Mouse (Mus musculus): Measurements from ENCODE around the gene Coro2b. TPM values are rescaled to one million over a fixed set of nuclear protein-coding genes. Genes with fewer than 3 reads are reported as not detected.

Coro2b gene
- polyA plus RNA-seq, 1 experiment from 2014 or later: 15.3 TPM

DNA sequence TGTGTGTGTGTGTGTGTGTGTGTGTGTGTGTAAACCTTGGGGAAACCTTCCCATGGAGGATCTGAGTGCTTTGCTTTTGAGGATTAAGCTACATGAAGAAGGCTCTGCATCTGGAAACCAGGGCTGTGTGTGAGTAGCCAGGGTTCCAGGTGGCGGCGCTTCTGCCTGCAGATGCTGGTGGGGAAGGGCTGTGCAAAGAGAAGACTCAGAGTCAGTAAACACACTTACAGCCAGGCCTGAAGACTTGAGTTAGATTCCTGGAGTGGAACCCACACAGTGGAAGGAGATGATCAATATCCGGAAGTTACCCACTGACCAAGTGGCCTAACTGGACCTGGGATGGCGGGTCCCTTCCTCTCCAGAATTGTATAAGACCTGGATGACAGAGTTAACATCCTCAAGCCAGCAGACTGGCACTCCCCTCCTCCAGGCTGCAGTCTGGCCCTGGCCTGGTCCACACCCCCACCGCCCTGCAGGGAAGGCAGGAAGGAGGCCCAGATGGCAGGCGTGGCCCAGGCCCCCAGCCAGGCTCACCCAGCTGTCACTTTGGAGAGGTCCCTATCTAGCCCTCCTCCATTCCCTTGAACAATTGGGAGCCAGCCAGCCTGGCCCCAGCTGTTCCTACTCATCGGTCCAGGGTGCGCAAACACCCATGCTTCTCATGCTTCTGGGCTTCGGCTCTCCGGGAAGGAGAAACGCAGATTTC, 59.9 kb downstream of the Coro2b start:
- peak overlapping the region; percentile 54 for H3K27ac ChIP-seq (ENCODE audit: low read depth, low read length)
- H3K9ac ChIP-seq (ENCODE audit: low read length): no peak overlapping the region
- ATAC-seq (ENCODE audit: low FRiP score): peak; percentile 73
- no peaks in the 10 kb centered on the region for H3K9me3 ChIP-seq (ENCODE audit: control insufficient read depth, low read length)
- H3K27me3 ChIP-seq (ENCODE audit: control insufficient read depth, insufficient read depth, low read length): no peaks in the 10 kb centered on the region
- 60% methylated on average over 11 of the region's 11 CpGs for WGBS
- DNase-seq (ENCODE audit: low spot score, missing footprints): peak; percentile 87
- no peak overlapping the region for H3K4me3 ChIP-seq (ENCODE audit: low read depth, low read length)
- no peak overlapping the region for H3K4me2 ChIP-seq
- no peaks in the 10 kb centered on the region for H3K36me3 ChIP-seq (ENCODE audit: control insufficient read depth, insufficient read depth, low read length)
- H3K4me1 ChIP-seq (ENCODE audit: control insufficient read depth, insufficient read depth, low read length): peaks cover 9% of the 10 kb centered on the region

DNA sequence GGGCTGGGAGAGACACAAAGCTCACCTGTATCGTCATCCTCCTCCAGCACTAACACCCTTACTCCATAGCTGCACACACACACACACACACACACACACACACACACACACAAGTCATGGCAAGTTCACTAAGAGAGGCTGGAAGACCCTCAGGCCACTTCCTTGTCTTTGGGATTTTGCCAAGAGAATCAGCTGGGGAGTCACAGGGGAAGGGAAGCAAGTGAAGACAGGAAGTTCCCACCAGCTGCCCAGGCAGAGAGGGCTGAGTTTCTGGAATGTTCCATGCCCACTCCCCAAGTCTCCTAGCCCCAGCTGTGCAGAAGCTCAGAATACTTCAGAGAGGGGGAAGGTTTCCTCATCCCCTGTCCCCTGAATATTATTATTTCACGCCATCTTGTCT, 62.6 kb downstream of the Coro2b start:
- Histone ChIP-seq H3K4me1 (ENCODE audit: control insufficient read depth, insufficient read depth, low read length) (peaks cover 8% of the 10 kb centered on the region), H3K9ac (ENCODE audit: low read length) (no peak overlapping the region), H3K36me3 (ENCODE audit: control insufficient read depth, insufficient read depth, low read length) (no peaks in the 10 kb centered on the region), H3K4me3 (ENCODE audit: low read depth, low read length) (no peak overlapping the region), H3K4me2 (no peak overlapping the region), H3K27ac (ENCODE audit: low read depth, low read length) (no peak overlapping the region), H3K9me3 (ENCODE audit: control insufficient read depth, low read length) (no peaks in the 10 kb centered on the region), H3K27me3 (ENCODE audit: control insufficient read depth, insufficient read depth, low read length) (no peaks in the 10 kb centered on the region)
- WGBS: 87% methylated on average over 2 of the region's 2 CpGs
- no peak for DNase-seq (ENCODE audit: low spot score, missing footprints)
- ATAC-seq (ENCODE audit: low FRiP score): no peak

DNA sequence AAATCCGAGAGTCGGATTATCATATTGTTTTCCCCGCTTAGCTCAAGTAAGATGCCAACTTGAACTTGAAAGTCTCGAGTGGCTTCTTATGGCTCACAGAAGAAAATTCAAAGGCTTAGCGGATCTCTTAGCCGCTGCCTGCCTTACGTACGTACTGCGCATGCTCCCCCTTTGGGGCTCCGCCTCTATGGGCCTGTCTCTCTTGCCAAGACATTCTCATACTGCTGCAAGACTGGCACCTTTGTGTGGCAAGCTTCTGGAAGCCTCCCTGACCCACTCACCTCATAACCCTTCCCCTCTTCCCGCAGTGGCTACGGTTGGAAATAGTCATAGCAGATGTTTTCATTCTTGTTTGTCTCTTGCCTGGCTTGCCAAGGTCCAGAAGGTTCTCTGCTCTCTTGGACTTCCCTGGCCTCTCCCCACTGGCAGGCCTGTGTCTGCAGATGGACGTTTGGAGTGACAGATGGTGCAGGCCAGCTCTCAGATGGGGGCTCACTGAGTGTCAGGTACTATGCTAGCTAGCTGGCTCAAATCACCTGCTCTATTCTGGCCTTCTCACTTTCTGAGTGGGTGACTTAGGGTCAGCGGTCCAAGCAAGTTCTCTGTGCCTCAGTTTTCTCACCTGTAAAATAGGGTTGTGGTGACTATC, 65.2 kb downstream of the Coro2b start:
- no peak overlapping the region for H3K4me2 ChIP-seq
- DNase-seq (ENCODE audit: low spot score, missing footprints): no peak
- H3K27ac ChIP-seq (ENCODE audit: low read depth, low read length): no peak overlapping the region
- no peaks in the 10 kb centered on the region for H3K36me3 ChIP-seq (ENCODE audit: control insufficient read depth, insufficient read depth, low read length)
- ATAC-seq (ENCODE audit: low FRiP score): no peak
- H3K4me1 ChIP-seq (ENCODE audit: control insufficient read depth, insufficient read depth, low read length): peaks cover 7% of the 10 kb centered on the region
- no peaks in the 10 kb centered on the region for H3K9me3 ChIP-seq (ENCODE audit: control insufficient read depth, low read length)
- H3K4me3 ChIP-seq (ENCODE audit: low read depth, low read length): no peak overlapping the region
- H3K27me3 ChIP-seq (ENCODE audit: control insufficient read depth, insufficient read depth, low read length): no peaks in the 10 kb centered on the region
- H3K9ac ChIP-seq (ENCODE audit: low read length): no peak overlapping the region
- 88% methylated on average over 14 of the region's 14 CpGs for WGBS

DNA sequence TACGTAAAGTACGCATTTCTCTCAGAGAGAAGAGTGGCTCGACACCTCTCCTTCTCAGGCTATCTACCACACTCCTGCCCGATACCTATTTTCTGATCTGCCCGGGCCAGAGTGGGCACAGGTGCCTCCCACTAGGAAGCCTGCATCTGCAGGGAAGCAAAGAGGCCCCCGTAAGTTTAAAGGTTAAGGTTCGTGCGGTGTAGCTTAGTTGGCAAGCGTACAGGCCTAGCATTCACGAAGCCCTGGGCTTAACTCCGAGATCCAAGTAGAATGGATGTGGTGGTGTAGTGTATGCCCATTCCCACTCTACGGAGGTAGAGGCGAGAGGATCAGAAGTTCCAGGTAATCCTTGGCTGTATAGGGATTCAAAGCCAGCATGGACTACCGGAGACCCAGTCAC, 65.8 kb downstream of the Coro2b start:
- Histone ChIP-seq H3K4me1 (ENCODE audit: control insufficient read depth, insufficient read depth, low read length) (peaks cover 7% of the 10 kb centered on the region), H3K27me3 (ENCODE audit: control insufficient read depth, insufficient read depth, low read length) (no peaks in the 10 kb centered on the region), H3K36me3 (ENCODE audit: control insufficient read depth, insufficient read depth, low read length) (no peaks in the 10 kb centered on the region), H3K4me3 (ENCODE audit: low read depth, low read length) (no peak overlapping the region), H3K4me2 (no peak overlapping the region), H3K9me3 (ENCODE audit: control insufficient read depth, low read length) (no peaks in the 10 kb centered on the region), H3K9ac (ENCODE audit: low read length) (no peak overlapping the region), H3K27ac (ENCODE audit: low read depth, low read length) (no peak overlapping the region)
- 89% methylated on average over 14 of the region's 14 CpGs for WGBS
- peak; percentile 82 for DNase-seq (ENCODE audit: low spot score, missing footprints)
- ATAC-seq (ENCODE audit: low FRiP score): no peak

DNA sequence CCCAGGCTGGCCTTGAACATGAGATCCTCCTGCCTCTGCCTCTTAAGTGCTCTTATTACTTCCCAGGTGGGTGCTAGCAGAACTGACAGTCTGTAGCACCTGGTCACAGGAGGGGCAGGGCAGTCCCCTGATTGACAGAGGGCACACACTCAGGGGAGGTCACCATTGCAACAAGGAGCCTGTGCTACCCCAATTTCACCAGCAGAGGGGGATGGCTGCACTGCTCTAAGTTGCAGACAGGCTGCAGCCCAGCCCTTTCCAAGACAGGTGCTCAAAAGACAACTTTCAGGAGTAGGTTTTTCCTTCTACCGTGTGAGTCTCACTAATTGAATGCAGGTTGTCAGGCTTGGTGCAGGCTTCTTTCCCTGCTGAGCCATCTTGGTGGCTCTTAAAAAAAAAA, 66.4 kb downstream of the Coro2b start:
- no peaks in the 10 kb centered on the region for H3K27me3 ChIP-seq (ENCODE audit: control insufficient read depth, insufficient read depth, low read length)
- peaks cover 7% of the 10 kb centered on the region for H3K4me1 ChIP-seq (ENCODE audit: control insufficient read depth, insufficient read depth, low read length)
- DNase-seq (ENCODE audit: low spot score, missing footprints): peak; percentile 97
- no peak overlapping the region for H3K9ac ChIP-seq (ENCODE audit: low read length)
- no peaks in the 10 kb centered on the region for H3K36me3 ChIP-seq (ENCODE audit: control insufficient read depth, insufficient read depth, low read length)
- WGBS: 24% methylated on average over 1 of the region's 1 CpGs
- no peak overlapping the region for H3K4me3 ChIP-seq (ENCODE audit: low read depth, low read length)
- peak; percentile 65; the same call in 1 of the 2 replicates for ATAC-seq (ENCODE audit: low FRiP score)
- H3K9me3 ChIP-seq (ENCODE audit: control insufficient read depth, low read length): no peaks in the 10 kb centered on the region
- H3K4me2 ChIP-seq: no peak overlapping the region
- no peak overlapping the region for H3K27ac ChIP-seq (ENCODE audit: low read depth, low read length)

DNA sequence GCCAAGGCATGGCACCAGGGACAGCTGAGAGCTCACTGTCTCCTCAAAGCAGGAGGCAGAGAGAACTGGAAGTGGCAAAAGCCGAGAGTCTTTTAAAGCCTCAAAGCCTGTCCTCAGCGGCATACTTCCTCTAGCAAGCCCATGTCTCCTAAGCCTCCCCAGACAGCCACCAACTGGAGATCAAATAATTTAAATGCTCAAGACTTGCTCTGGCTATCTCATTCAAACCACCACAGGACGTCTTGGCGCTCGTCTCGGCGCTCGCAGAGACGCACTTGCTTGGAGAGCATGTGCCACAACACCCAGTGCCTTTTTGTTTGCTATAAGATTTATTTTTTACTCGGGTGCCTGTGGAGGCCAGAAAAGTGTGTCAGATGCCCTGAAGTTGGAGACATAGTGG, 67.1 kb downstream of the Coro2b start:
- Histone ChIP-seq H3K4me3 (ENCODE audit: low read depth, low read length) (no peak overlapping the region), H3K4me1 (ENCODE audit: control insufficient read depth, insufficient read depth, low read length) (peaks cover 7% of the 10 kb centered on the region), H3K9ac (ENCODE audit: low read length) (no peak overlapping the region), H3K36me3 (ENCODE audit: control insufficient read depth, insufficient read depth, low read length) (no peaks in the 10 kb centered on the region), H3K4me2 (no peak overlapping the region), H3K27me3 (ENCODE audit: control insufficient read depth, insufficient read depth, low read length) (no peaks in the 10 kb centered on the region), H3K27ac (ENCODE audit: low read depth, low read length) (peak overlapping the region; percentile 25; the same call in 1 of the 2 replicates), H3K9me3 (ENCODE audit: control insufficient read depth, low read length) (no peaks in the 10 kb centered on the region)
- ATAC-seq (ENCODE audit: low FRiP score) (no peak), DNase-seq (ENCODE audit: low spot score, missing footprints) (no peak)
- 79% methylated on average over 10 of the region's 10 CpGs for WGBS

DNA sequence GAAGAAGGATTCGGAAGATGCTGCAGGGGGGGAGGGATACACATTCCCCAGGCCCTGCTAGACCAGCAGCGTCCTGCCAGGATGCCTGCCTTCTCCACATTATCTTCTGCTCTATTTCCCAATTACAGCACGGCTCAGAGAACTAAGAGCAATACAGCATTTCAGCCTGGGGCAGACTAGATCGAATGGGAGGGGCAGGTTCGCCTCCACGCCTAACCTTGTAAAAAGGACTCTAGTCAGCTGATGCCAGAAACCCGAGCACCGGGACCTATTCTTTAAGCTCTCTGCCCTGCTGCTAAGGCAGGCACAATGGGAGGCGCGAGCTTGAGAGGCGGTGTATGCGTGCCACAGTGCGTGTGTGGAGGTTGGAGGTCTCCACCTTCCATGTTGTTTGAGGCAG, 67.7 kb downstream of the Coro2b start:
- 36% methylated on average over 13 of the region's 13 CpGs for WGBS
- H3K9me3 ChIP-seq (ENCODE audit: control insufficient read depth, low read length): no peaks in the 10 kb centered on the region
- H3K36me3 ChIP-seq (ENCODE audit: control insufficient read depth, insufficient read depth, low read length): no peaks in the 10 kb centered on the region
- H3K27ac ChIP-seq (ENCODE audit: low read depth, low read length): peak overlapping the region; percentile 25; the same call in 1 of the 2 replicates
- no peak overlapping the region for H3K4me3 ChIP-seq (ENCODE audit: low read depth, low read length)
- H3K27me3 ChIP-seq (ENCODE audit: control insufficient read depth, insufficient read depth, low read length): no peaks in the 10 kb centered on the region
- DNase-seq (ENCODE audit: low spot score, missing footprints) (no peak), ATAC-seq (ENCODE audit: low FRiP score) (peak; percentile 42; the same call in 1 of the 2 replicates)
- H3K4me1 ChIP-seq (ENCODE audit: control insufficient read depth, insufficient read depth, low read length): peaks cover 7% of the 10 kb centered on the region
- H3K9ac ChIP-seq (ENCODE audit: low read length): no peak overlapping the region
- H3K4me2 ChIP-seq: no peak overlapping the region

DNA sequence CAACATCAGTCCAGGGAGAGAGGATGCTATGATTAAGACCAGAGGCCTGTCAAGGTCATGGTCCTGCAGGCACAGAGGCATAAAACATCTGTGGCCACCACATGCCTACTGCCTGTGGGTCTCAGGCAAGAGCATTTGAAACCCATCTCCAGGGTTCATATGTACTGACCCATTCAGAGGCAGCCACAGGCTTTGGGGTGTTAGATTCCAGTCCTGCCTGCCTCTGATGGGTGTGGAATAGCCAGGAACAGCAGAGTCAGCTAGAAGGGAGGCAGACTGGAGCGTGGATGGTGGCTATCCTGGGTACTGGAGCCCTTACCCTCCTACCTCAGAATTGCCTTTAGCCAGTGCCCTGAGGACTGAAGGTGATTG, 69.4 kb downstream of the Coro2b start:
- 86% methylated on average over 1 of the region's 1 CpGs for WGBS
- Histone ChIP-seq H3K27ac (ENCODE audit: low read depth, low read length) (no peak overlapping the region; the same call in 1 of the 2 replicates), H3K27me3 (ENCODE audit: control insufficient read depth, insufficient read depth, low read length) (no peaks in the 10 kb centered on the region), H3K9me3 (ENCODE audit: control insufficient read depth, low read length) (no peaks in the 10 kb centered on the region), H3K9ac (ENCODE audit: low read length) (0 out of 2 replicates have a peak overlapping the region, but pooled peaks have one; percentile 24), H3K36me3 (ENCODE audit: control insufficient read depth, insufficient read depth, low read length) (no peaks in the 10 kb centered on the region), H3K4me2 (no peak overlapping the region), H3K4me1 (ENCODE audit: control insufficient read depth, insufficient read depth, low read length) (peaks cover 7% of the 10 kb centered on the region), H3K4me3 (ENCODE audit: low read depth, low read length) (no peak overlapping the region)
- ATAC-seq (ENCODE audit: low FRiP score) (no peak), DNase-seq (ENCODE audit: low spot score, missing footprints) (no peak)

DNA sequence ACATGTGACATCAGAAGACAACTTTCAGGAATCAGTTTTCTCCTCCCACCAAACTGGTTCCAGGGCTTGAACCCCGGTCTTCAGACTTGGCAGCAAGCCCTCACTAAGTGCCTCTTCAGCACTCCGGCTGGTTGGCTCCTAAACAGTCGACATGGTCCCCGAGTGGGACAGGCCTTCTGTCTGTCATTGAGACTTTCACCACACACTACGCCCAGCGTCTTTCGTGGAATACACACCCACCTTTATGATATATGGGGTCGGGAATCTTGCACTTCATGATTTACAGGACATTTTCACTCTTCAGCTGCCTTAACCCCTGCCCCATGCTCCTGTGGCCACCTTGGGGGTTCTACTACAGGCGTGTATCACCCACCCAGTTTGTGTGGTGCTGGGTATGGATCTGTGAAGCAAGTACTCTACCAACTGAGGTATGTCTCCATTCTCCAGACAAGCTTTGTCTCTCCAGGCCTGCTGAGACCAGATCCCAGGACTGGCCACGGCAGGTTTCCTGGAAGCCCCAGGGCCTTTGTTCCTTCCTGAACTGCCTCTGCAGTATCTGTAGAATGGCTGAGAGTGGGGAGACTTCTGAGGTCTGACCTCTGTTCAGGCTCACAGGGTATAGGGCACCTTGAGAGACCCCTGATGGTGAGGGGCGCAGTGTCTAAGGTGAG, 70.0 kb downstream of the Coro2b start:
- Histone ChIP-seq H3K4me3 (ENCODE audit: low read depth, low read length) (no peak overlapping the region), H3K9me3 (ENCODE audit: control insufficient read depth, low read length) (no peaks in the 10 kb centered on the region), H3K27me3 (ENCODE audit: control insufficient read depth, insufficient read depth, low read length) (no peaks in the 10 kb centered on the region), H3K4me2 (no peak overlapping the region), H3K4me1 (ENCODE audit: control insufficient read depth, insufficient read depth, low read length) (peaks cover 7% of the 10 kb centered on the region), H3K36me3 (ENCODE audit: control insufficient read depth, insufficient read depth, low read length) (no peaks in the 10 kb centered on the region), H3K9ac (ENCODE audit: low read length) (0 out of 2 replicates have a peak overlapping the region, but pooled peaks have one; percentile 12), H3K27ac (ENCODE audit: low read depth, low read length) (no peak overlapping the region)
- ATAC-seq (ENCODE audit: low FRiP score) (no peak), DNase-seq (ENCODE audit: low spot score, missing footprints) (peak; percentile 76)
- WGBS: 89% methylated on average over 11 of the region's 11 CpGs
